Mouse (Mus musculus) heart, embryonic 16.5 days (tissue): ENCODE data around the gene Sdf4. TPM values are rescaled to one million over a fixed set of nuclear protein-coding genes. Genes with fewer than 3 reads are reported as not detected.

ENCODE experiments used
- ATAC-seq: fragments of 200-750 bp; cut with Nextera tagmentation; replicated peaks from 2 replicates; pipeline ENCODE4 v1.8.0; 2017; ENCODE audit warnings: moderate number of reproducible peaks; ENCODE audit not compliant: insufficient read depth, low FRiP score; ENCODE audit errors: extremely low read depth
- H3K27ac ChIP-seq: fragments of 300-500 bp; sonication (generic); 2 replicates; pipeline ENCODE4 v1.5.1; 2014; ENCODE audit warnings: mild to moderate bottlenecking, low read length, control low read depth, moderate library complexity
- H3K27me3 ChIP-seq: fragments of 300-500 bp; sonication (generic); 2 replicates; pipeline ENCODE4 v1.6.1; 2014; ENCODE audit warnings: low read length, mixed read lengths; ENCODE audit not compliant: control insufficient read depth, insufficient read depth
- H3K36me3 ChIP-seq: fragments of 300-500 bp; sonication (generic); 2 replicates; pipeline ENCODE4 v1.6.1; 2014; ENCODE audit not compliant: control insufficient read depth, insufficient read depth
- H3K4me1 ChIP-seq: fragments of 300-500 bp; sonication (generic); 2 replicates; pipeline ENCODE4 v1.6.1; 2014; ENCODE audit warnings: low read length, mixed read lengths; ENCODE audit not compliant: control insufficient read depth, insufficient read depth
- H3K4me2 ChIP-seq: fragments of 300-500 bp; sonication (generic); 2 replicates; pipeline ENCODE4 v1.6.1; 2014; ENCODE audit warnings: low read depth, mild to moderate bottlenecking, control low read depth, low read length
- H3K4me3 ChIP-seq: fragments of 300-500 bp; sonication (generic); 2 replicates; pipeline ENCODE4 v1.5.1; 2014; ENCODE audit warnings: mild to moderate bottlenecking, control low read depth, low read length
- H3K9ac ChIP-seq: fragments of 300-500 bp; sonication (generic); 2 replicates; pipeline ENCODE4 v1.6.1; 2014; ENCODE audit warnings: low read length, control low read depth
- H3K9me3 ChIP-seq: fragments of 300-500 bp; sonication (generic); replicated peaks from 2 replicates; pipeline ENCODE4 v1.6.1; 2016; ENCODE audit warnings: low read length; ENCODE audit not compliant: control insufficient read depth
- WGBS: fragments of 180-500 bp; shearing (Covaris S2); extraction: QIAGEN DNeasy Blood & Tissue Kit; methylation state at CpG from one replicate; pipeline ENCODE4 v1.1.7; 2014; 5-methylcytosine and 5-hydroxymethylcytosine counted together
- polyA plus RNA-seq: library from polyadenylated mRNA; unstranded; fragments of >200 nt; fragmentation: Nextera tagmentation; extraction: Ambion mirVana; gene quantifications from 2 replicates; pipeline ENCODE4 v1.2.1, GENCODE M21; 2015

Sdf4 gene
- polyA plus RNA-seq, 1 experiment from 2014 or later, result 128 TPM

GRCm38 (mm10) chr4:155963106-155963505, 29.6 kb upstream of the Sdf4 start:
- Histone ChIP-seq H3K27me3 (no peaks in the 10 kb centered on the region), H3K4me1 (peaks cover 12% of the 10 kb centered on the region), H3K9ac (peak overlapping the region; percentile 85; the same call in 1 of the 2 replicates), H3K9me3 (no peaks in the 10 kb centered on the region), H3K36me3 (peaks cover 10% of the 10 kb centered on the region), H3K4me2 (peak overlapping the region; percentile 98), H3K27ac (no peak overlapping the region), H3K4me3 (peak overlapping the region; percentile 68)
- 60% methylated on average over 7 of the region's 7 CpGs for WGBS
- no peak for ATAC-seq

GRCm38 (mm10) chr4:155964396-155964795, 28.3 kb upstream of the Sdf4 start:
- H3K4me1 ChIP-seq, result peaks cover 12% of the 10 kb centered on the region
- H3K36me3 ChIP-seq, result peaks cover 7% of the 10 kb centered on the region
- no peak overlapping the region for H3K4me2 ChIP-seq
- H3K27me3 ChIP-seq, result no peaks in the 10 kb centered on the region
- no peak overlapping the region for H3K4me3 ChIP-seq
- ATAC-seq, result no peak
- H3K9ac ChIP-seq, result no peak overlapping the region
- no peaks in the 10 kb centered on the region for H3K9me3 ChIP-seq
- no peak overlapping the region for H3K27ac ChIP-seq
- 90% methylated on average over 11 of the region's 11 CpGs for WGBS

- no peak for ATAC-seq
- 63% methylated on average over 13 of the region's 13 CpGs for WGBS
These were observed 23.5 kb upstream of the Sdf4 start for GRCm38 (mm10) chr4:155969043-155969653.

GRCm38 (mm10) chr4:155970286-155970685, 22.4 kb upstream of the Sdf4 start:
- Histone ChIP-seq H3K4me1 (no peaks in the 10 kb centered on the region), H3K4me2 (no peak overlapping the region), H3K27me3 (no peaks in the 10 kb centered on the region), H3K9me3 (no peaks in the 10 kb centered on the region), H3K9ac (no peak overlapping the region), H3K4me3 (no peak overlapping the region), H3K36me3 (peaks cover 3% of the 10 kb centered on the region), H3K27ac (no peak overlapping the region)
- ATAC-seq, result no peak
- 81% methylated on average over 5 of the region's 5 CpGs for WGBS

More at GRCm38 (mm10) chr4:155969043-155969653, 23.5 kb upstream of the Sdf4 start:
- Histone ChIP-seq H3K9me3 (no peaks in the 10 kb centered on the region), H3K4me1 (no peaks in the 10 kb centered on the region), H3K36me3 (peaks cover 7% of the 10 kb centered on the region), H3K27ac (no peak overlapping the region), H3K27me3 (no peaks in the 10 kb centered on the region), H3K4me2 (no peak overlapping the region), H3K9ac (no peak overlapping the region), H3K4me3 (no peak overlapping the region)

- no peaks in the 10 kb centered on the region for H3K4me1 ChIP-seq
- no peak for ATAC-seq
- no peak overlapping the region for H3K9ac ChIP-seq
- 61% methylated on average over 6 of the region's 6 CpGs for WGBS
- no peak overlapping the region for H3K27ac ChIP-seq
- H3K4me3 ChIP-seq, result no peak overlapping the region
- no peaks in the 10 kb centered on the region for H3K36me3 ChIP-seq
- H3K4me2 ChIP-seq, result no peak overlapping the region
- H3K9me3 ChIP-seq, result no peaks in the 10 kb centered on the region
- no peaks in the 10 kb centered on the region for H3K27me3 ChIP-seq
These were observed 20.0 kb upstream of the Sdf4 start for GRCm38 (mm10) chr4:155972651-155973050.

GRCm38 (mm10) chr4:155973239-155973638, 19.4 kb upstream of the Sdf4 start:
- no peak overlapping the region for H3K4me3 ChIP-seq
- ATAC-seq, result no peak
- no peak overlapping the region for H3K4me2 ChIP-seq
- no peaks in the 10 kb centered on the region for H3K4me1 ChIP-seq
- no peak overlapping the region for H3K9ac ChIP-seq
- 84% methylated on average over 2 of the region's 2 CpGs for WGBS
- no peak overlapping the region for H3K27ac ChIP-seq
- H3K27me3 ChIP-seq, result no peaks in the 10 kb centered on the region
- H3K9me3 ChIP-seq, result no peaks in the 10 kb centered on the region
- H3K36me3 ChIP-seq, result no peaks in the 10 kb centered on the region

GRCm38 (mm10) chr4:155981436-155982082, 11.1 kb upstream of the Sdf4 start:
- no peak overlapping the region for H3K27ac ChIP-seq
- no peaks in the 10 kb centered on the region for H3K4me1 ChIP-seq
- H3K27me3 ChIP-seq, result peaks cover 2% of the 10 kb centered on the region; the same call in 1 of the 2 replicates
- no peak for ATAC-seq
- 65% methylated on average over 11 of the region's 12 CpGs for WGBS
- H3K9ac ChIP-seq, result no peak overlapping the region
- H3K36me3 ChIP-seq, result no peaks in the 10 kb centered on the region
- no peak overlapping the region for H3K4me3 ChIP-seq
- no peaks in the 10 kb centered on the region for H3K9me3 ChIP-seq
- no peak overlapping the region for H3K4me2 ChIP-seq

- H3K4me3 ChIP-seq, result no peak overlapping the region
- H3K4me1 ChIP-seq, result no peaks in the 10 kb centered on the region
- no peak overlapping the region for H3K27ac ChIP-seq
- peaks cover 2% of the 10 kb centered on the region; the same call in 1 of the 2 replicates for H3K27me3 ChIP-seq
- no peaks in the 10 kb centered on the region for H3K36me3 ChIP-seq
- H3K4me2 ChIP-seq, result no peak overlapping the region
- H3K9ac ChIP-seq, result no peak overlapping the region
- no peak for ATAC-seq
- WGBS, result 21% methylated on average over 2 of the region's 2 CpGs
- no peaks in the 10 kb centered on the region for H3K9me3 ChIP-seq
These were observed 8.9 kb upstream of the Sdf4 start for GRCm38 (mm10) chr4:155983788-155984187.

- Histone ChIP-seq H3K4me1 (peaks cover 22% of the 10 kb centered on the region), H3K9me3 (no peaks in the 10 kb centered on the region), H3K4me2 (peak overlapping the region; percentile 98), H3K9ac (peak overlapping the region; percentile 85), H3K27ac (peak overlapping the region; percentile 95; the same call in 1 of the 2 replicates), H3K27me3 (no peaks in the 10 kb centered on the region), H3K4me3 (peak overlapping the region; percentile 72), H3K36me3 (0 out of 2 replicates have a peak, but pooled peaks cover 2% of the 10 kb centered on the region)
- 84% methylated on average over 22 of the region's 22 CpGs for WGBS
- no peak for ATAC-seq
These were observed 1.3 kb upstream of the Sdf4 start for GRCm38 (mm10) chr4:155991211-155991907.
